Mouse (Mus musculus) small intestine, adult 2 months (tissue): ENCODE measurements around the gene I830077J02Rik. TPM values are rescaled to one million over a fixed set of nuclear protein-coding genes. Genes with fewer than 3 reads are reported as not detected.
A peak's percentile ranks its signal among the peaks of the same experiment; 100 is the strongest.

ENCODE experiments used
- H3K27ac ChIP-seq: fragments of 200-500 bp; 2 replicates; pipeline ENCODE4 v1.5.1; 2012; ENCODE audit warnings: low read depth, low read length, control low read depth, inconsistent platforms; ENCODE audit not compliant: insufficient read depth
- H3K27me3 ChIP-seq: fragments of 200-500 bp; 2 replicates; pipeline ENCODE4 v1.6.1; 2012; ENCODE audit warnings: mild to moderate bottlenecking, moderate library complexity, low read length, inconsistent platforms; ENCODE audit not compliant: control insufficient read depth, insufficient read depth
- H3K36me3 ChIP-seq: fragments of 200-500 bp; 2 replicates; pipeline ENCODE4 v1.6.1; 2012; ENCODE audit warnings: mild to moderate bottlenecking, low read length, control low read depth, inconsistent platforms; ENCODE audit not compliant: control insufficient read depth, insufficient read depth
- H3K4me1 ChIP-seq: fragments of 200-500 bp; 2 replicates; pipeline ENCODE4 v1.6.1; 2012; ENCODE audit warnings: low read length, inconsistent platforms, mixed read lengths; ENCODE audit not compliant: control insufficient read depth, insufficient read depth, insufficient read length
- H3K4me3 ChIP-seq: fragments of 200-500 bp; 2 replicates; pipeline ENCODE4 v1.5.1; 2012; ENCODE audit warnings: low read depth, mild to moderate bottlenecking, control low read depth, inconsistent platforms, low read length, moderate library complexity
- CTCF ChIP-seq: fragments of 200-500 bp; IDR thresholded peaks from 2 replicates; pipeline ENCODE4 v1.5.1; 2012; ENCODE audit warnings: low read depth, mild to moderate bottlenecking, control low read depth, inconsistent platforms, low read length, moderate library complexity, mixed read lengths; ENCODE audit not compliant: insufficient replicate concordance, insufficient read length; ENCODE audit errors: extremely low read depth
- POLR2A ChIP-seq: fragments of 200-500 bp; IDR thresholded peaks from 2 replicates; pipeline ENCODE4 v1.6.1; 2012; ENCODE audit warnings: low read depth, mild to moderate bottlenecking, control low read depth, inconsistent platforms, low read length, moderate library complexity
- WGBS: fragments of 180-500 bp; shearing (Covaris S2); methylation state at CpG from one replicate; pipeline ENCODE4 v1.1.7; 2018; 5-methylcytosine and 5-hydroxymethylcytosine counted together
- polyA plus RNA-seq: library from polyadenylated mRNA; depleted of rRNA; stranded (reverse); fragments of >200 nt; gene quantifications from 2 replicates; pipeline ENCODE4 v1.2.3, GENCODE M21; 2012; rRNA removed

Gene I830077J02Rik
- 0.81 and 1.8 TPM in 2 replicates for polyA plus RNA-seq

DNA sequence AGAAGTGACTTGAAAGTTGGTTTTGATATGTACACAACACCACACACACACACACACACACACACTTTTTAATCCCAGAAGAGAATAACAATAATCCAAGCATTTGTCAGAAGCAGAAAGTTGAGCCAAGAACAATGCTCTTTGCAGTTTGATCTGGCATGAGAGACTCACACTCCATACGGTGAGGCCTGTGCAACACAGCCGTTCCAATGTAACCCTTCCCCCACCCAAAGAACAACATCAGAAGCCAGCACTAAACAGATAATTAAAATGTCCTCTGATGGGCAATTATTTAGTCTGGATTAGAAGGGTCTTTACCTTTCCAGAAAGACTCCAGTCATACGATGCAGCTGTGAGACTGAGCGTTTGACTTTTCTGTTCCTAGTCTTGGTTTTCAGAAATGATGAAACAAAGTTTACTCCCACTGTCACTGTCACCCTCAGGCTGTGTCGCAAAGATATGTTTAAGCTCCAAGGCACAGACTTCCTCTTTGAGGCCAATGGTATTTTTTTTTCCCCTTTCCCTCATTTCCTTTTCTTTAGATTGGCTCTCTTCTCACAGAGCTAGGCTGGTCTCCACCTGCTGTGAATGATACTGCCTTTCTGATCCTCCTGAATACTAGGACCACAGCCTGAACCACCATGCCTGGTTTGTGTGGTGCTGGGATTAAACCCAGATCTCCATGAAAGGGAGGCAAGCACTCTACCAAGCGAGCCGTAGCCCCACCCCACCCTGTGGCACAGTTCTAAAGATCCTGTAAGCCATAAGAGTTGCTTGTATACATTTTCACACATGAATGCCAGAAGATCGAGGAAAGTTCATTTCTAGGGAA is at the start of gene I830077J02Rik:
TSS of gene I830077J02Rik (minus strand) at position 425 of the 832 bp plus-strand sequence.
- Histone ChIP-seq H3K27ac (peak within 1 kb of the TSS; percentile 10; the same call in 1 of the 2 replicates), H3K27me3 (no peaks in the 10 kb centered on the region), H3K4me3 (no peak within 1 kb of the TSS), H3K4me1 (no peaks in the 10 kb centered on the region), H3K36me3 (0 out of 2 replicates have a peak, but pooled peaks cover 5% of the 10 kb centered on the region)
- WGBS: 78% methylated on average over 8 of the region's 8 CpGs
- TF ChIP-seq POLR2A (no peak), CTCF (no peak)

DNA sequence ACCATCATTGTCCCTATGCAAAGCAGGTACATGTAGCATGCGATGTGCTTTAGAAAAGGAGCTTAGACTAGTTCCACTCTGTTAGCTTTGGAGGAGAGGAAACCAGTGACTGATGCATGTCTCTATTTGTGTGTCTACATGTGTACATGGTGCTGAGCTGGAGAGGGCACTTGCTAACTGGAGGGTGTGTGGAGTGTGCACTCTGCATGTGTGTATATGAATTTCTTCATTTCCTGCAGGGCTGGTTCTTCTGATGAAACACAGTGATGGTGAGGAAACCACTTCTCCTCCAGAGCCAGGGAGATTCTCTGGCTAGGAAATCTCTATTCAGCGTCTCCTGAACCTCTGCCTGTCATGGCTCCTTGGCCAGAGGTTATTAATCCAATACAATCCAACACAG is 41.7 kb upstream of the I830077J02Rik start:
- Histone ChIP-seq H3K36me3 (peaks cover 3% of the 10 kb centered on the region), H3K4me3 (no peak overlapping the region), H3K4me1 (no peaks in the 10 kb centered on the region), H3K27ac (no peak overlapping the region), H3K27me3 (no peaks in the 10 kb centered on the region)
- WGBS: 84% methylated on average over 2 of the region's 2 CpGs
- TF ChIP-seq CTCF (no peak), POLR2A (no peak)

DNA sequence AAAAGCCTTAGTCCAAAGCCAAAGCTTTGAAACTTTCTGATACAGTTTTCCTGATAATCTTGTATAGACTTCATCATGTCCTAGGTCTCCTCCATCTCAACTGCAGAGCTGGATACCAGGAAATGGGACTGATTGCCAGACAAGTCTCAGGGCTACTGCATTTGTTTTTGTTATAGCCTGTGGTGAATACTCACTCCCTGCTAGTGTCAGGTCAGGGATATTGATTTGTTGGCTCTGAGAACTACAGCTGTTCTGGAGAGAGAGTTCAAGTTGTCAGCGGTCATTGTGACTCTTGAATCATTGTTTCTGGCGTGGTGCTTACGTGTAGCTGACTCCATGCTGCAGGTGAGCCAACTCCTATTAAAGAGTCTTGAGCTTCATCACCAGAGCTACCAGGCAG is 40.9 kb upstream of the I830077J02Rik start, which contains the start of gene Ovgp1:
TSS of gene Ovgp1 (plus strand) at position 301 of the 400 bp plus-strand sequence.
- H3K4me1 ChIP-seq: no peaks in the 10 kb centered on the region
- no peak for TF ChIP-seq CTCF
- no peak for TF ChIP-seq POLR2A
- H3K36me3 ChIP-seq: peaks cover 9% of the 10 kb centered on the region
- H3K27me3 ChIP-seq: no peaks in the 10 kb centered on the region
- H3K27ac ChIP-seq: no peak within 1 kb of the TSS
- H3K4me3 ChIP-seq: no peak within 1 kb of the TSS
- WGBS: 58% methylated on average over 3 of the region's 3 CpGs

DNA sequence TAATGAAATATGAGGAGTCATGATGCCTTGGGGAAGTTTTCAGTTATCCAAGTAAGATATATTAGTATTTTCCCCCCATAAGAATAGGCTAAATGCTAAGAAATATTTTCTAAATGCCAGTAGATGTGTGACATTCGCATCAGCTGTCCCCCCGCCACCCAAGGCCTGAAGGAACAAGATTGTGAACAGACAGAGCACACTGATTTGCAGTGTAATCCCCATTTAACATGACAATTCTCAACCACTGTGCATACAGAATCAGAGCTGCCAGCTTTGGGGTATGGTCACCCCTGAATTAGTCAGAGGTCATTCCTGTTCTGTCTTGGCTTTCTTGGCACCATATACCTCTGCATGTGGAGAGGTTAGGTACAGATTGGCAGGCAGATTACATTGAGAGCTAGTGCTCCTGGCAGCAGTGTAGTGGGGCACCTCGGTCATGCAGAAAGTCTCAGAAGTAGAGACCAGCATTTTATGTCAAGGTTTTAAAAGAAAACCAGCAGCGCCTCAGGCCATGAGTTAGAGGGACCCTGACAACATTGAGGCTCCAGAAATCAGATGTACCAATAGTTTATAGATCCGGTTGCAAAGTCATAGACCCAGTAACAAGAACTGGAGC is 39.5 kb upstream of the I830077J02Rik start:
- Histone ChIP-seq H3K27me3 (no peaks in the 10 kb centered on the region), H3K27ac (no peak overlapping the region), H3K4me3 (no peak overlapping the region), H3K4me1 (no peaks in the 10 kb centered on the region), H3K36me3 (peaks cover 17% of the 10 kb centered on the region)
- WGBS: 85% methylated on average over 5 of the region's 5 CpGs
- TF ChIP-seq CTCF (no peak), POLR2A (no peak)

DNA sequence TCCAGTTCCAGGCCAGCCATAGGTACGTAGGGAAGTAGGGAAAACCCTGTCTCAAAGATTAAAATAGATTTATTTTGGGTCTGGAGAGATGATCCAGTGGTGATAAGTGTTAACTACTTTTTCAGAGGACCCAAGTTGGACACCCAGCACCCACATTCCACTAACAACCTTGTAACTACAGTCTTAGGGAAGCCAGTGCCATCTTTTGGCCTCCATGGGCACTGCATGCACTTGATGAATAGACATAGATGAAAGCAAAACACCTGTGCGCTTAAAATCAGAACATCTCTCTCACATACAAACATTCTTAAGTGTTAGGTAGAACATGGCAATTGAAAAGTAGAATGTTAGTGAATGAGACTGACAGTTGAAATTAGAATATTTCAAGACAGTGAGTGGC is 28.2 kb upstream of the I830077J02Rik start:
- no peak overlapping the region for H3K27ac ChIP-seq
- peaks cover 7% of the 10 kb centered on the region; the same call in 1 of the 2 replicates for H3K4me1 ChIP-seq
- peaks cover 24% of the 10 kb centered on the region for H3K36me3 ChIP-seq
- TF ChIP-seq POLR2A (no peak), CTCF (no peak)
- WGBS: 90% methylated on average over 2 of the region's 2 CpGs
- no peaks in the 10 kb centered on the region for H3K27me3 ChIP-seq
- no peak overlapping the region for H3K4me3 ChIP-seq

DNA sequence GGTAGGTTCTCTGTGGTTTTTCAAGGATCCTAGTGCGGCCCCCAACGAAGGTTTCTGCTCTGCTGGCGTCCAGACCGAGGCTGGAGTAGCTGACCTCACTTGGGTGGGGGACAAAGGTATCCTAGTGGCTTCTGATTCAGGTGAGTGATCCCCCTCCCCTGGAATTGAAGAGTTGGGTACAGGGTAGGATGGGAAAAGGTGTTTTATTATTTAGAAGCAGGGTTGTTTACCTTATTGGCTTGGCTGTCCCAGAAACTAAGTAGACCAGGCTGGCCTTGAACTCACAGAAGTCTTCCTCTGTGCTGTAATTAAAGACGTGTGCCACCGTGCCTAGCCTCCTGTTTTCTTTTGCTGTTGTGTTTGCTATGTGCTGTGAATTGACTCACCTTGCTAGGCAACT is 27.5 kb upstream of the I830077J02Rik start, which contains the start of gene Atp5f1:
TSS of gene Atp5f1 (minus strand) at position 101 of the 400 bp plus-strand sequence.
- peak within 1 kb of the TSS; percentile 89 for H3K4me3 ChIP-seq
- peak within 1 kb of the TSS; percentile 95 for H3K27ac ChIP-seq
- WGBS: 4% methylated on average over 6 of the region's 6 CpGs
- peaks cover 17% of the 10 kb centered on the region for H3K36me3 ChIP-seq
- H3K27me3 ChIP-seq: no peaks in the 10 kb centered on the region
- H3K4me1 ChIP-seq: peaks cover 7% of the 10 kb centered on the region; the same call in 1 of the 2 replicates
- TF ChIP-seq POLR2A: no peak
- no peak for TF ChIP-seq CTCF

DNA sequence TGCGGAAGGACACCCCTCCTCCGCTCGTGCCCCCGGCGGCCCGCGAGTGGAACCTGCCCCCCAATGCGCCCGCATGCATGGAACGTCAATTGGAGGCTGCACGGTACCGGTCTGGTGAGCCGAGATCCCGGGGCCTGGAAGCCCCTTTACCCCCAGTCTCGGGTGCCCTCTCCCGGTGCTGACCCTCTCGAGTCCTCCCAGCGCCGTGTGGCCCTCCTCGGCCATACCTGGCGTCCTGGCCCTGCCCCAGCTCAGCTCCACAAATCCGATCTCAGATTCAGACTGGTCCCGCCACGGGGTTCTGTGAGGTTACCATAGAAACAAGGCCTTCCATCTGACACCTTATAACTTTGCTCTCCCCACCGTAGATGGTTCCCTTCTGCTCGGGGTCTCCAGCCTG is 27.1 kb upstream of the I830077J02Rik start:
- peak overlapping the region; percentile 89 for H3K4me3 ChIP-seq
- TF ChIP-seq CTCF (0 out of 2 replicates have a peak, but pooled peaks have one; percentile 3), POLR2A (no peak)
- H3K27ac ChIP-seq: no peak overlapping the region
- no peaks in the 10 kb centered on the region for H3K27me3 ChIP-seq
- H3K36me3 ChIP-seq: peaks cover 17% of the 10 kb centered on the region
- WGBS: under 1% methylated on average over 26 of the region's 26 CpGs
- H3K4me1 ChIP-seq: peaks cover 7% of the 10 kb centered on the region; the same call in 1 of the 2 replicates
